Mouse (Mus musculus): ENCODE results near the gene Gm20820. TPM values are rescaled to one million over a fixed set of nuclear protein-coding genes. Genes with fewer than 3 reads are reported as not detected.
"Not testable (repeated sequence)": the region's sequence is repeated elsewhere in the genome, so short reads cannot be mapped to it uniquely, and the experiment has no call there.

Gene Gm20820
- polyA plus RNA-seq (2015; fragmentation: Nextera tagmentation; extraction: Ambion mirVana), result not detected in 2 replicates

GRCm38 (mm10) chrY:86061472-86061871 is at the start of gene Gm20820:
Gm20820 (plus strand) TSS chrY:86061772.
- no CpG with 5 or more reads among the region's 6 CpGs for WGBS
- H3K36me3 ChIP-seq, result not testable (repeated sequence)

More at GRCm38 (mm10) chrY:86061472-86061871, at the start of gene Gm20820:
- not testable (repeated sequence) for H3K9me3 ChIP-seq; H3K4me1 ChIP-seq; H3K27ac ChIP-seq (replicated peaks); H3K4me2 ChIP-seq; ATAC-seq (ENCODE audit: extremely low read depth, insufficient number of reproducible peaks, low FRiP score, low TSS enrichment); H3K4me3 ChIP-seq; H3K27me3 ChIP-seq (replicated peaks); H3K9ac ChIP-seq
